Mouse (Mus musculus): ENCODE measurements at regions not wholly inside any gene's neighbourhood (a gene's known extent, or its start where the extent isn't known, plus 50 kb on each side); places are given as distances from the start of the nearest gene placed in this dataset.

GRCm38 (mm10) chr14:25135371-25135770, 323.6 kb upstream of the Zmiz1 start:
- no peak for DNase-seq

GRCm38 (mm10) chr14:25137312-25137711, 321.7 kb upstream of the Zmiz1 start:
- no peak for DNase-seq

DNA sequence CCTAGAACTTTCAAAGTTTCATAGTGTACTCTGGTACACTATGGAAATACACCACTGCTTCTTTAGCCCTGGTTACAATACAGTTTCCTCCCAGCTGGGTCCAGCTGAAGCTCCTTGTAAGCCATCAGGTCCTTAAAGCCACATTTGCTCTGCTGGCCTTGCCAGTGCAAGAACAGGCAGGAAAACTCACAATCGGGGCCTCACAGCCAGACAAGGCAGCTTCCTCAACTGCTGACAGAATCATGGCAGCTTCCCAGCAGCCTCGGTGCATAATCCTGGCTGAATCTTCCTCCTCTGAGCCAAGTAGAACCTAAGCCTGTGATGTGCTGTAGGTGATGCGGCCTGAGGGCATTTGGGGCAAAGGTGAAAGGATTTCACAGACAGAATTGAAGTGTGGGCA, 320.5 kb upstream of the Zmiz1 start:
- no peak for DNase-seq

- DNase-seq, result no peak
These were observed 317.1 kb upstream of the Zmiz1 start for GRCm38 (mm10) chr14:25141933-25142332.

DNA sequence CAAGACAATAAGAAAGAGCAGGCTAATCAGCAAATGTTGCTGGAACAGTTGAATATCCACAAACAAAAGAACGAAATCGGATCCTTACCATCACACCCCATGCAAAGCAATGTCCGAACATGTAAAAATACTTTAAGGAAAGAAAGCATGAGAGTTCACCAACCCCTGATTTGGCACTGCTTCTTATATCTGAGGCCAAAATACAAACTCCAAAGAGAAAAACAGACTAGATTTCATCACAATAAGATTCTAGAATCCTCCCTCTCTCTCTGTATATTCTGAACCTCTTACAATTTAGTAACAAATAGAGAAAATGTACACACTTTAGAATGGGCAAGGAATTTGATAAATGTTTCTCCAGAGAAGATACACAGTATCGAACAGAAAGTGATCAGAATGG, 315.9 kb upstream of the Zmiz1 start:
- DNase-seq, result no peak

DNA sequence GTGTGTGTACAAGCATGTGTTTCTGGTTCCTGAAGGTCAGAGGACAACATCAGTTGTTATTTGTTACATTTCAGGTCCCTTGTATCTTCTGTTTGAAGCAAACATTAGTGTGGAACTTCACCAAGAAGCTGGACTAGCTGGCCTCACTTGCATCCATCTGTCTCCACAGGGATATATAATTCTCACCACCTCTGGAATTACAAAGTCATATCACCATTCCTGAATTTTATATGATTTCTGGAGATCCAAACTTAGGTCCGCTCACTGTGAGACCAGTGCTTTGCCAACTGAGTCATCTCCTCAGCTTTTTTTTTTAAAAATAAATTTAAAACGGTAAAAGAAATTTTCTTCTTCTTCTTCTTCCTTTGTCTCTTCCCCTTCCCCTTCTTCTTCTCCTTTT, 311.3 kb upstream of the Zmiz1 start:
- no peak for DNase-seq

DNA sequence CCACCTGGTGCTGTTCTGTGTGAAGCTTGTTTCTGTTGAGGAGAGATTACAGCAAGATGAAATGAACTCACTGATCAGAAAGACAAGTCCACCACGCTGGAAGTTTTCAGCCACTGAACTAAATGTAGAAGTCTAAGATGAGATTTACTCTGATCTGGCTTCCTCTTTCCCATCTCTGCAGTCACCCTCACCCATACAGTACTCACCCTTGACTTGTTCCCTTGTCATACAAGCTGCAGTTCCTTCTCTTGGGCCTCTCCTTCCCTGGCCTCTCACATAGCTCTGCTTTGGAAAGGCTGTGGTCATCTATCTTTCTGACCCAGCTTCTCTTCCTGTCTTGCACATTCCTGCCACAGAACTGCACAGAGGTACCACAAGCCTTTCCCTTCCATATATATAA, 308.0 kb upstream of the Zmiz1 start:
- DNase-seq, result no peak

DNA sequence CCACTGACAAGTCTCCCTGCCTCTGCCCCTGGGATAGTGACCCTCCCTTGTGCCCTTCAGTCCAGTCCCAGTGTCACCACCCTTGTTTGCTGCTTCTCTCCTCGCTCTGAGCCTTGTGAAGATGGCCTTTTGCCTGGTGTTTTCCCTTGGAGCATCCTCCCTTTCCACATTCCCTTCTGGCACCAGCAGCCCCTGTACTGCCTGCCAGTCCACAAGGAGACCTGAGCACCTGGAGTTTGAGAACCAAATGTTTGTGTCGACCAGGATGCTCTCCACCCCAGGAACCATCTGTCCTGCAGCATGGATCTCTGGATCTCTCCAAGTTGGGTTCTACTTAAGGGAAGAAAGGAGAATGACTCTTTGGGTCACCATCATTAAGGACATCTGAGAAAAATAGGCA, 307.5 kb upstream of the Zmiz1 start:
- no peak for DNase-seq

GRCm38 (mm10) chr14:25153573-25153972, 305.4 kb upstream of the Zmiz1 start:
- no peak for DNase-seq

DNA sequence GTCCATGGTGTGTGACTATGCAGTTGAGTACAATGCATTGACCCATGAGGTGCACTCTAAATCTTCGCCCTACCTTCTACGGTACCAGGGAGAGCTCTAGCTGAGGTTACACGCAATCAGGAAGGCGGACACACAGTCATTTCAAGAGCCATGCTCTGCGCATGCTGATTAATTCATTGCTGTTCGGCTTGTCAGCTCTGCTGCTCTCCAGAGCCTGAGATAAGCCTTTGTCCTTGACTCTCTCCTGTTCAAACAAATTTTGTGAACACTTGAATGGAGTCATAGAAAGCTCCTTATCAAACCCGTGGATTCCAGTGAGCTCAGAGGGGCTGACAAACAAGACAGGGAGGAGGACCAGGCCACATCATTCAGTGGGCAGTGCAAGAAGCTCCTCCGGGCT, 304.8 kb upstream of the Zmiz1 start:
- DNase-seq, result no peak

DNA sequence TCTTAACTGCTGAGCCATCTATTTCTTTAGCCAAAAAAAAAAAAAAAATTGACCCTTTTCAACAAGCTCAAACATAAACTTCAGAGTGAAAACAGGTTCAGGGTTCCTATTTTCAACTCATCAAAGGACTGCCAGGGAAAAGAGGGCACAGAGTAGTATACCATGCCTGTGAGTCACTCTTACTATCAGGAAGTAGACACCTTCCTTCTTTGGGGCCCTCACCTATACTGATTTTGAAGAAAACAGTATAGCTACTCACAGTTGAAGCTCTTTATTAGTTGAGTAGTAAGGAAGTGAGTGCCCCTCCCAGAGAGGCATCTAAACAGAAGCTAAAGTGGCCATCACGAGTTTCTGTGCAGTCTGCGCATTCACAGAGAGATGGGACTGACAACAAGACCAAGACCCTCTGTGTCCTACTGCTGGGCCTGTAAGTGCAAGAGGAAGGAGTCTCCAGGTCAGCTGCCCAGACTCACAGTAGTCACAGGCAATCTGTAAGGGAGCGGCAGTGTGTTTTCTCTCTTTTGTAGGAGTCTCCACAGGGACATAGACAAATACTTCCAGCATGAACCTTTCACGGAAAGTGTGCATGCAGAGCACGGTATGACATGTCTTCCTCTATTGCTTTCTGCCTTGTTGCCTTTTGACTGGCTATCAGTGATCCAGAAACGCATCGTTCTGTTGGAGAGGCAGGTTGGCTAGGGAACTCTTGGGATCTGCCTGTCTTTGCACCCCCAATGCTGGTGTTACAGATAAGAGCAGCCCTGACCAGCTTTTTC, 303.8 kb upstream of the Zmiz1 start:
- DNase-seq, result no peak

DNA sequence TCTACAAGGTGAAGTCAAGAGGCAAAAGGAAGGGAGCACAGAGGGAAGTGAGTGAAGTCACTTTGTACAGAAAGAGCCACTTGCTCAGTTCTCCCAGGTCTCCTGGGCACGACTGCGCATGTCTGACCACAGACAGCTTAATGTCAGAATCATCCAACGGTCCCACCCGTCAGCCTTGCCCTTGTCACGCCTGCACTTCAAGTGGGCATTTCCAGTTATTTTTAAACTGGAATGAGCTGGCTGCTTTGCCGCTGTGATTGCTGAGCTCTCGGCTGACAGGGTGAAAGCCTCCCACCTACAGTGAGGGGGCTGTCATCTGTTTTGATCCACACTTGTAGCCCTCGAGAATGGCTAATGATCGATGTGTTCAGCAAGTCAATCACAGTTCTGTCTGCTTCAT, 302.8 kb upstream of the Zmiz1 start:
- peak; percentile 30 to 47 for DNase-seq

DNA sequence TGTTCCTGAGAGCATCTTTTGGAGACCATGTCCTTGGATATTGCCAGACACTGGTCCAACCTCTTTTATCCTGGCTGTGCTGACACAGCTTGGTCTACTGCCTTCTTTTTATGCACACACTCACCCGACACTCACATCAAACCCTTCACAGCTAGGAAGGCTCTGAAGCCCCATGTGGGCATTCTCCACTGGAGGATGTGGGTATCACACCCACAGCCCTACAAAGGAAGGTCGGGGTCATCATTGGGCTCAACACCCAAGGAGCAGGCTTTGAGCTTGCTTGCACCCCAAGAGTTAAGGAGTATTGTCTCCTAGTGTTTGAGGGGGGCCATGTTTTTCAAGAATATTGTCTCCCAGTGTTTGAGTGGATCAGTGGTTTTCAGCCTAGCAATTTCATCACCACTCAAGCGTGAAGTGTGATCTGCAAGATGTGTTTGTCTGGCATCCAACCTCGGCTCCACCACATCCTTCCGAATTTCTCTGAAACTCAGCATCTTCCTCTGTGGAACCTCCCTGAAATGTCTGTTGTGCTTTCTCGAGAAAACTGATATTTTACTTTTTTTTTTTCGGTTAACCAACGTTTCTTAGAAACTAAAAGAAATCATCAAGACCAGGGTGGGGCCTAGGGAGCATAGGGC, 297.2 kb upstream of the Zmiz1 start:
- no peak for DNase-seq

- DNase-seq, result no peak
These were observed 292.8 kb upstream of the Zmiz1 start for GRCm38 (mm10) chr14:25166217-25166616.

- no peak for DNase-seq
These were observed 291.4 kb upstream of the Zmiz1 start for GRCm38 (mm10) chr14:25167604-25168003.

GRCm38 (mm10) chr14:25168310-25168709, 290.7 kb upstream of the Zmiz1 start:
- DNase-seq, result no peak

- DNase-seq, result no peak
These were observed 285.7 kb upstream of the Zmiz1 start for GRCm38 (mm10) chr14:25173281-25173680.

GRCm38 (mm10) chr14:25173873-25174272, 285.1 kb upstream of the Zmiz1 start:
- DNase-seq, result no peak

DNA sequence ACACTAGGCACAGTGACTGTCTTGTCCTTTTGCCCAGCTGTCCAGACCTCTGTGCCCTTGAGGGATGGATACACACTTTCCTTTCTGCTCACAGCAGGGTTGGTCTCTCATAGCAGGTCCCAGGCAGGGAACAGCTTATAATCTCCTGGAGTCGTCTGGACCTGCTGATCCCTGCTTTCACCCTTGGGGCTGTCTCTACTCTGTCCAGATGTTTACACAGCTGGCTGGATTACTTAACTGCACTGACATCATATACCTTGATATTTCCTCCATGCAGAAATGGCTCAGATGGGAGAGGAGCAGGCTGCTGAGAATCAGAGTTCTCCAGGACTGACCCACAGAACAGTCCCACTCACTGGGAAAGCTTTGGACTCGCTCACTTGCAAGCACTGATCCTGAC, 284.6 kb upstream of the Zmiz1 start:
- DNase-seq, result no peak

GRCm38 (mm10) chr14:25176206-25176605, 282.8 kb upstream of the Zmiz1 start:
- peak; percentile 41 to 57 for DNase-seq

GRCm38 (mm10) chr14:25180126-25180525, 278.9 kb upstream of the Zmiz1 start:
- DNase-seq, result no peak

DNA sequence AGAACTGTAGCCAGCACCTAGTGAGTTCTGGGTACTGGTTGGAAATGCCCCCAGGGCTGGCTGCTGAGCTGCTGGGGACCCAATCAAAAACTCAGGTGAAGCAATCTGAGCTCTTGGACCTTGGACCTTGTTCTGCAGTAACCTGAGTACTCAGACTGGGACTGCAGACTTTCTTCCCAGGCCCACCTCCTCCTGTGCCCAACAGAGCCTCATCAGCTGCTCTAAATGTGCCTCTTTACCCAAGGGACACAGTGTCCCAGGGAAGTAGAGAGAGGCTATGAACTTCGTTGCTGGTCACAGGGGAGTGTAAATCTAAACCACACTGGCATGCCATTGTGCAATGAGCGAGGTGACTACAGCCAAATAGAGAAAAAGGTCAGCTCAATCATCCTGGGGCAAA, 277.6 kb upstream of the Zmiz1 start:
- no peak for DNase-seq

DNA sequence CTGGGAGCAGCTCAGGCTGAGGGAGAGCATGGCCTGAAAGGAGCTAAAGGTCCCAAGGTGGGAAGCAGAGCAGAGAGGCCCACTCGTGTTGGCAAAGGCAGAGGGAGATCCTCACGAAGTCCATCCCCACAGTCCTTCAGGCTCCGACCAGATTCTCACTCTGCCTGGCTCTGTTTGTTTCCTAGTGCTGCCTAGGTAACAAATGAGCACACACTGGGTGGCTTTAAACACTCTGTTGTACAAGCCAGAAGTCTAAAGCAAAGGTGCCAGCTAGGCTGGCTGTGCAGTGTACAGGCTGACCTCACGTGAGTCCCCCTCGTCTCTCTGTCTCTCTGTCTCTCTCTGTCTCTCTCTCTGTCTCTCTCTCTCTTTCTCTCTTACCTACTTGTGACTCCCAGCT, 274.9 kb upstream of the Zmiz1 start:
- no peak for DNase-seq

- no peak for DNase-seq
These were observed 274.1 kb upstream of the Zmiz1 start for GRCm38 (mm10) chr14:25184875-25185274.

GRCm38 (mm10) chr14:25185556-25185958, 273.4 kb upstream of the Zmiz1 start:
- DNase-seq, result no peak

Data from thymus, postnatal 36 days (tissue).